ENCODE assay signal across 30 mouse cellular contexts in the genomic region with DNA sequence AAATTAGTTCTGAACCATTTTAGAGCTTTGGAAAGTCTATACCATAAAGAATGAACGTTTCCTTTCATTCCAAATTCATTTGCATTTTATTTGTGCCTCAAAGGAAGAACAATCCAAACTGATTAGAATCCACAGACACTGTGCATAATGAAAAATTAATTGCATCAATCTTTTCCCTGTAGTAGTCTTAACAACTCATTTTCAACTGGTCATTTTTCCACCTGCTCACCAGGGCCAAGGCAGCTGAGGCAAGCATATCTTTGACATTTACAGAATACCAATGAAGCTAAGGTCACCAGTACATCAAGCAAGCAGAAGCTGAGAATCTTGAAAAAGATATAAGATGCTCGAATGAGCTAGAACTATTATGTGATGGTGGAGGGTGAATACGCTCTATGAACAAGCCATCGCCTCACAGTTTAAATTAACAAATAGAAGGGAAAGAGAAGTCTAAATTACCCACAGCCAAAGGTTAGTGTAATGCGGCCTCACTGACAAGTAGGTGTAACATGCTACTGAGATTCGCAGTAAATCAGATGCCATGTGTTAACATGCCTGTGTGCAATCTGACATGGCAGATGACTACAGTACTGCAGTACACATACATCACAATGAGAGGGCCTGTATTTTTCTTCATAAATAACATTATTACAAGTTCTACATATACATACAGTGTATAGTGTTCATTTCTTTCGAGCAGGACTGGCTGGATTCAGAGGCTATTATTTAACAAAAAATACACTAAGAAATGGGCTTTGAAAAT.
DNase-seq lines count a peak whose midpoint lies in the region; ATAC-seq lines count a peak whose summit lies in the region.
"Had no signal": no experiment of that assay in that cellular context is flagged by ENCODE, and none has a peak within 500 bp of the region (broad histone marks: within the 10 kb centered on the region; RNA-seq: fewer than 3 reads in every experiment).

No protein-coding gene starts in this region.

- no peak for DNase-seq in neural tube, embryonic 10.5 days (ENCODE audit: extremely low spot score, low spot score)
- DNase-seq in layer of hippocampus, postnatal 10 days (ENCODE audit: low spot score in 2 of 2) = no peak
- DNase-seq: adrenal gland, adult 2 months; B cell, adult 2 months; cerebellum, adult 8-10 months; cerebellum, postnatal 25 days; gastrocnemius, adult 2 months; gastrocnemius, postnatal 36 days; heart, adult 2 months; heart, postnatal 10 days; kidney, adult 11 months; kidney, postnatal 14 days; retina, postnatal 1 day; right cerebral cortex, postnatal 14 days had no signal

- H3K9ac ChIP-seq in hindbrain, embryonic 12.5 days = no peak overlapping the region
- H3K9ac ChIP-seq in hindbrain, embryonic 16.5 days (ENCODE audit: low read depth, low read length) = no peak overlapping the region
- no peak overlapping the region for H3K9ac ChIP-seq in neural tube, embryonic 12.5 days
- H3K9ac ChIP-seq in forebrain, embryonic 16.5 days (replicated peaks; ENCODE audit: low read depth, low read length) = no peak overlapping the region
- H3K9ac ChIP-seq: embryonic facial prominence, embryonic 15.5 days; heart, embryonic 13.5 days; limb, embryonic 12.5 days; lung, embryonic 15.5 days; neural tube, embryonic 15.5 days; stomach, embryonic 15.5 days had no signal

- no peak overlapping the region for H3K4me2 ChIP-seq in hindbrain, embryonic 12.5 days (replicated peaks)
- H3K4me2 ChIP-seq in hindbrain, embryonic 16.5 days (ENCODE audit: low read length) = no peak overlapping the region
- no peak overlapping the region for H3K4me2 ChIP-seq in neural tube, embryonic 12.5 days (replicated peaks)
- no peak overlapping the region for H3K4me2 ChIP-seq in forebrain, embryonic 16.5 days (ENCODE audit: low read length)
- H3K4me2 ChIP-seq: embryonic facial prominence, embryonic 15.5 days; heart, embryonic 13.5 days; limb, embryonic 12.5 days; liver, embryonic 11.5 days; lung, embryonic 15.5 days; neural tube, embryonic 15.5 days; stomach, embryonic 15.5 days had no signal

- peak overlapping the region; percentile 60 for H3K27ac ChIP-seq in hindbrain, embryonic 12.5 days
- H3K27ac ChIP-seq in hindbrain, embryonic 16.5 days (ENCODE audit: low read depth, low read length) = no peak overlapping the region
- no peak overlapping the region for H3K27ac ChIP-seq in neural tube, embryonic 12.5 days
- 0 out of 2 replicates have a peak overlapping the region, but pooled peaks have one; percentile 8 for H3K27ac ChIP-seq in forebrain, embryonic 16.5 days (ENCODE audit: low read length)
- H3K27ac ChIP-seq: embryonic facial prominence, embryonic 10.5 days; embryonic facial prominence, embryonic 15.5 days; gastrocnemius, adult 2 months; heart, adult 2 months; heart, embryonic 13.5 days; left cerebral cortex, adult 2 months; limb, embryonic 12.5 days; lung, embryonic 15.5 days; neural tube, embryonic 15.5 days; stomach, embryonic 15.5 days had no signal

- no peaks in the 10 kb centered on the region for H3K4me1 ChIP-seq in hindbrain, embryonic 12.5 days
- H3K4me1 ChIP-seq in hindbrain, embryonic 16.5 days (ENCODE audit: control insufficient read depth, insufficient read depth, low read depth, low read length) = no peaks in the 10 kb centered on the region
- H3K4me1 ChIP-seq in neural tube, embryonic 12.5 days = no peaks in the 10 kb centered on the region
- no peaks in the 10 kb centered on the region for H3K4me1 ChIP-seq in forebrain, embryonic 16.5 days (replicated peaks; ENCODE audit: control insufficient read depth, insufficient read depth, low read length)
- H3K4me1 ChIP-seq: embryonic facial prominence, embryonic 10.5 days; embryonic facial prominence, embryonic 15.5 days; heart, embryonic 13.5 days; limb, embryonic 12.5 days; lung, embryonic 15.5 days; neural tube, embryonic 15.5 days; stomach, embryonic 15.5 days had no signal

- no peaks in the 10 kb centered on the region for H3K36me3 ChIP-seq in hindbrain, embryonic 12.5 days
- no peaks in the 10 kb centered on the region for H3K36me3 ChIP-seq in hindbrain, embryonic 16.5 days (ENCODE audit: control insufficient read depth, insufficient read depth, low read length)
- no peaks in the 10 kb centered on the region for H3K36me3 ChIP-seq in neural tube, embryonic 12.5 days
- H3K36me3 ChIP-seq in forebrain, embryonic 16.5 days (ENCODE audit: control insufficient read depth, insufficient read depth) = no peaks in the 10 kb centered on the region
- H3K36me3 ChIP-seq: embryonic facial prominence, embryonic 10.5 days; embryonic facial prominence, embryonic 15.5 days; heart, embryonic 13.5 days; limb, embryonic 12.5 days; lung, embryonic 15.5 days; neural tube, embryonic 15.5 days; stomach, embryonic 15.5 days had no signal

- no peaks in the 10 kb centered on the region for H3K9me3 ChIP-seq in hindbrain, embryonic 12.5 days (replicated peaks)
- H3K9me3 ChIP-seq in hindbrain, embryonic 16.5 days (ENCODE audit: control insufficient read depth, low read length) = no peaks in the 10 kb centered on the region
- no peaks in the 10 kb centered on the region for H3K9me3 ChIP-seq in neural tube, embryonic 12.5 days
- H3K9me3 ChIP-seq in forebrain, embryonic 16.5 days (ENCODE audit: control insufficient read depth, low read length) = no peaks in the 10 kb centered on the region
- H3K9me3 ChIP-seq: embryonic facial prominence, embryonic 10.5 days; embryonic facial prominence, embryonic 15.5 days; heart, embryonic 13.5 days; limb, embryonic 12.5 days; lung, embryonic 15.5 days; neural tube, embryonic 15.5 days; stomach, embryonic 15.5 days had no signal

- H3K27me3 ChIP-seq in hindbrain, embryonic 12.5 days = no peaks in the 10 kb centered on the region
- no peaks in the 10 kb centered on the region for H3K27me3 ChIP-seq in hindbrain, embryonic 16.5 days (replicated peaks; ENCODE audit: control insufficient read depth, insufficient read depth, low read length)
- H3K27me3 ChIP-seq in neural tube, embryonic 12.5 days (replicated peaks) = no peaks in the 10 kb centered on the region
- no peaks in the 10 kb centered on the region for H3K27me3 ChIP-seq in forebrain, embryonic 16.5 days (replicated peaks; ENCODE audit: control insufficient read depth, insufficient read depth, low read length)
- H3K27me3 ChIP-seq: CH12.LX; embryonic facial prominence, embryonic 15.5 days; heart, embryonic 13.5 days; limb, embryonic 12.5 days; lung, embryonic 15.5 days; neural tube, embryonic 15.5 days; stomach, embryonic 15.5 days had no signal

- H3K4me3 ChIP-seq in hindbrain, embryonic 12.5 days = no peak overlapping the region
- no peak overlapping the region for H3K4me3 ChIP-seq in hindbrain, embryonic 16.5 days (ENCODE audit: low read length)
- no peak overlapping the region for H3K4me3 ChIP-seq in neural tube, embryonic 12.5 days
- H3K4me3 ChIP-seq in forebrain, embryonic 16.5 days (replicated peaks; ENCODE audit: low read length) = no peak overlapping the region
- H3K4me3 ChIP-seq: embryonic facial prominence, embryonic 10.5 days; embryonic facial prominence, embryonic 15.5 days; gastrocnemius, adult 2 months; heart, adult 2 months; heart, embryonic 13.5 days; left cerebral cortex, adult 2 months; limb, embryonic 12.5 days; lung, embryonic 15.5 days; neural tube, embryonic 15.5 days; stomach, embryonic 15.5 days had no signal

- WGBS in hindbrain, embryonic 12.5 days = 68% methylated on average over 7 of the region's 7 CpGs
- 66% methylated on average over 7 of the region's 7 CpGs for WGBS in hindbrain, embryonic 16.5 days
- 76% methylated on average over 7 of the region's 7 CpGs for WGBS in neural tube, embryonic 12.5 days
- 58% methylated on average over 7 of the region's 7 CpGs for WGBS in forebrain, embryonic 16.5 days

- ATAC-seq in hindbrain, embryonic 12.5 days (ENCODE audit: low FRiP score) = peak; percentile 79
- ATAC-seq in hindbrain, embryonic 16.5 days = no peak
- ATAC-seq in neural tube, embryonic 12.5 days (ENCODE audit: low FRiP score, low read depth) = 0 out of 2 replicates have a peak, but pooled peaks have one; percentile 17
- ATAC-seq in forebrain, embryonic 16.5 days = peak; percentile 68
- ATAC-seq: activated CD4-positive, CD25-positive, alpha-beta regulatory T cell, adult 4 months; inflammation-experienced regulatory T-cells, adult 6 months had no signal

Comparison
In these comparisons a context has a peak if more than half of its experiments do, and no peak if none do; other contexts are left out.
1. H3K27ac ChIP-seq: peak in hindbrain, embryonic 12.5 days (single experiment) and forebrain, embryonic 16.5 days (single experiment); none in hindbrain, embryonic 16.5 days (single experiment) and neural tube, embryonic 12.5 days (single experiment).